Mouse (Mus musculus) C2C12 (cell line): ENCODE measurements around the gene Gpd1.

ENCODE experiments used
- CEBPB ChIP-seq: IDR thresholded peaks from one replicate; pipeline ENCODE4 v1.6.1; 2011; ENCODE audit warnings: low read depth, mild to moderate bottlenecking, control low read depth, moderate library complexity
- CTCF ChIP-seq: IDR thresholded peaks from one replicate; pipeline ENCODE4 v1.5.1; 2011; ENCODE audit not compliant: control insufficient read depth, insufficient read depth, insufficient read length
- MAX ChIP-seq: IDR thresholded peaks from one replicate; pipeline ENCODE4 v1.6.1; 2011; ENCODE audit warnings: mild to moderate bottlenecking, control low read depth
- MYOG ChIP-seq: IDR thresholded peaks from one replicate; pipeline ENCODE4 v1.6.1; 2011; ENCODE audit not compliant: control insufficient read depth, insufficient read length; ENCODE audit errors: extremely low read depth
- USF1 ChIP-seq: IDR thresholded peaks from one replicate; pipeline ENCODE4 v1.6.1; 2011; ENCODE audit warnings: low read depth, mild to moderate bottlenecking, control low read depth, moderate library complexity

DNA sequence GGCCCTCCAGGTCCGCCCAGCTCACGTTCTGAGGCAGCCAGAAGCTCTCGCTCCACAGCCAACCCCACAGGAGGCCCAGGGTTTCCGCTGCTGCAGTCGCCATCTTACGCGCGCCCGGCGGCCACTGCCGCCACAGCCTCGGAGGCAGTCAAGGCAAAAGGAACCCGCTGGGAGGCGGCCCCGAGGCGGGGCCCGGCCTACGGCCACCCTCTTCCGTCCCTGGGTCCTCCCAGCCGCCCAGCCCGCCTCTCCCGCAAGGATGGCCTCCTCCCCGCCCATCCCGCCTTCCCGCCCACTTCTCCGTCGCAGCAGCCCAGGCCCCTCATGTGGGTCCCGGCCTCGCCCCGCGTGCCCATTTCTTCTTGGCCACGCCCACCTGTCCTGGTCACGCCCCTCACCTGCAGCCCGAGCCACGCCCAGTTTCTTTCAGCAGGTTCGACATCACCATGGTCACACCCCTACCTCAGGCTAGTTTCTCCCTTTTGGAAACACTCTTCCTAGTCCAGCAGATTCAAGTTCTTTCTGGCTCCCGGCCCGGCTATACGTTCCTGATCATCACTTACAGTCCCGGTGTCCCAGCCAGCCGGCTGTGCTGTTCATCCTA, 55.1 kb downstream of the Gpd1 start:
- TF ChIP-seq CEBPB: no peak
- no peak for TF ChIP-seq CTCF
- TF ChIP-seq USF1: no peak
- no peak for TF ChIP-seq MAX
- TF ChIP-seq MYOG: no peak
